Comparison of ENCODE assay signal across 8 mouse cellular contexts in the genomic region with DNA sequence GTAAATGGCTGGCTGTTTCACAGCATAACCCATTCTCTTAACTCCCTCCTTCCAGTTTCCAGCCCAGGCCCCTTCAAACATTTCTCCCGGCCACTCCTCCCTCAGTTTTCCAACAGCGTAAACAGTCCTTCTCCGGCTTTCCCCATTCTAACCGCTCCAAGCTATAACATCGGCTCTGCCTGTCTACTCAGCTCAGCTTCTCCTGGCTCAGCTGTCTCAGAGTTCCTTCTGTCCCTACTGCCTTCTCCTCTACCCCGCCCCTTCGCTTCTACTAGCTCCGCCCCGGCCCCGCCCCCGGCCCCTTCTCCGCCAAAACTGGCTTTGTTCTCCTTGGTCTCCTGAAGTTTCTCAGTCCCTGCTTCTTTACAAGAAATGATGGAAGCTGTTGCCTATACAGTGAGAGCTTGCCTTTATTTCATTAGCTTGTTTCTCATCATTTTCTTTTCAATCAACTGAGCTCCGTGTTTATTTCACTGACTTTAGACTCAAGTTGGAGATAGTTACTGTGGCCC. TPM values are rescaled to one million over a fixed set of nuclear protein-coding genes. Genes with fewer than 3 reads are reported as not detected.
DNase-seq lines count a peak whose midpoint lies in the region; ATAC-seq and TF ChIP-seq lines count a peak whose summit lies in the region.

Zfp61 (minus strand) TSS at position 462 of the 512 bp plus-strand sequence.

- H3K4me1 ChIP-seq in intestine, postnatal 0 days (replicated peaks; ENCODE audit: control insufficient read depth, insufficient read depth, low read length): 0 out of 2 replicates have a peak, but pooled peaks cover 3% of the 10 kb centered on the region
- peaks cover 24% of the 10 kb centered on the region for H3K4me1 ChIP-seq in limb, embryonic 15.5 days
- H3K4me1 ChIP-seq in midbrain, embryonic 16.5 days (ENCODE audit: control insufficient read depth, insufficient read depth, low read length): peaks cover 22% of the 10 kb centered on the region

- DNase-seq in right cerebral cortex, adult 18-20 months: peak; percentile 29
- DNase-seq in right cerebral cortex, postnatal 10 days (ENCODE audit: low spot score in 2 of 2): no peak
- peak; percentile 18 for DNase-seq in c-Kit-positive CD71-negative TER-119-negative erythroid progenitor cells, embryonic 14.5 days (ENCODE audit: low read depth)
- DNase-seq in gastrocnemius, postnatal 10 days: peak; percentile 12
- DNase-seq in MN1 (ENCODE audit: low spot score): no peak

- peak within 1 kb of the TSS; percentile 94 for H3K4me2 ChIP-seq in intestine, postnatal 0 days (replicated peaks; ENCODE audit: low read depth)
- H3K4me2 ChIP-seq in limb, embryonic 15.5 days: peak within 1 kb of the TSS; percentile 83
- peak within 1 kb of the TSS; percentile 86 for H3K4me2 ChIP-seq in midbrain, embryonic 16.5 days (ENCODE audit: low read length)

- H3K27me3 ChIP-seq in intestine, postnatal 0 days (replicated peaks; ENCODE audit: control insufficient read depth, insufficient read depth, low read length): no peaks in the 10 kb centered on the region
- no peaks in the 10 kb centered on the region for H3K27me3 ChIP-seq in limb, embryonic 15.5 days
- no peaks in the 10 kb centered on the region for H3K27me3 ChIP-seq in midbrain, embryonic 16.5 days (ENCODE audit: control insufficient read depth, insufficient read depth, low read depth, low read length)

- peak; percentile 48; the same call in 1 of the 2 replicates for ATAC-seq in intestine, postnatal 0 days
- peak; percentile 66 for ATAC-seq in limb, embryonic 15.5 days (ENCODE audit: insufficient number of reproducible peaks, low FRiP score, low TSS enrichment, low read depth)
- no peak for ATAC-seq in midbrain, embryonic 16.5 days

- H3K4me3 ChIP-seq in intestine, postnatal 0 days (ENCODE audit: low read depth, low read length): peak within 1 kb of the TSS; percentile 72
- peak within 1 kb of the TSS; percentile 71 for H3K4me3 ChIP-seq in limb, embryonic 15.5 days
- peak within 1 kb of the TSS; percentile 75 for H3K4me3 ChIP-seq in midbrain, embryonic 16.5 days (ENCODE audit: low read depth, low read length)

- H3K9me3 ChIP-seq in intestine, postnatal 0 days (ENCODE audit: control insufficient read depth): no peaks in the 10 kb centered on the region
- no peaks in the 10 kb centered on the region for H3K9me3 ChIP-seq in limb, embryonic 15.5 days
- no peaks in the 10 kb centered on the region for H3K9me3 ChIP-seq in midbrain, embryonic 16.5 days (replicated peaks; ENCODE audit: control insufficient read depth, low read length, poor library complexity, severe bottlenecking)

- 3% methylated on average over 13 of the region's 13 CpGs for WGBS in intestine, postnatal 0 days
- WGBS in limb, embryonic 15.5 days: 2% methylated on average over 13 of the region's 13 CpGs
- 0% methylated on average over 13 of the region's 13 CpGs for WGBS in midbrain, embryonic 16.5 days

- H3K27ac ChIP-seq in intestine, postnatal 0 days (ENCODE audit: low read depth, low read length): no peak within 1 kb of the TSS
- H3K27ac ChIP-seq in limb, embryonic 15.5 days: peak within 1 kb of the TSS; percentile 97
- no peak within 1 kb of the TSS; the same call in 1 of the 2 replicates for H3K27ac ChIP-seq in midbrain, embryonic 16.5 days (ENCODE audit: low read length)

- TF ChIP-seq CTCF in intestine, postnatal 0 days (IDR thresholded peaks at IDR 0.05; ENCODE audit: low read depth): no peak

- peaks cover 19% of the 10 kb centered on the region; the same call in 1 of the 2 replicates for H3K36me3 ChIP-seq in intestine, postnatal 0 days (ENCODE audit: control insufficient read depth, insufficient read depth)
- peaks cover 39% of the 10 kb centered on the region for H3K36me3 ChIP-seq in limb, embryonic 15.5 days
- H3K36me3 ChIP-seq in midbrain, embryonic 16.5 days (ENCODE audit: control insufficient read depth, insufficient read depth, low read length): peaks cover 30% of the 10 kb centered on the region

- H3K9ac ChIP-seq in intestine, postnatal 0 days (ENCODE audit: low read depth, low read length): no peak within 1 kb of the TSS
- 0 out of 2 replicates have a peak within 1 kb of the TSS, but pooled peaks have one; percentile 37 for H3K9ac ChIP-seq in limb, embryonic 15.5 days
- H3K9ac ChIP-seq in midbrain, embryonic 16.5 days (ENCODE audit: low read depth, low read length): peak within 1 kb of the TSS; percentile 84; the same call in 1 of the 2 replicates

RNA-seq across cellular contexts. Expression of gene Zfp61, which starts in this region (rescaled TPM):
- 1 to 10 TPM; 4.2 to 5.6 TPM for total RNA-seq in gastrocnemius, postnatal 10 days (2021)
- polyA plus RNA-seq in intestine, postnatal 0 days (2015; fragmentation: Nextera tagmentation; extraction: Ambion mirVana): 4.6 and 5.1 TPM in 2 replicates
- polyA plus RNA-seq in limb, embryonic 15.5 days (2015; fragmentation: Nextera tagmentation; extraction: Ambion mirVana): 39.6 and 49.2 TPM in 2 replicates
- 46.2 and 46.3 TPM in 2 replicates for polyA plus RNA-seq in midbrain, embryonic 16.5 days (2015; fragmentation: Nextera tagmentation; extraction: Ambion mirVana)

Comparison
In these comparisons a context has a peak if more than half of its experiments do, and no peak if none do; other contexts are left out.
1. DNase-seq: peak in right cerebral cortex, adult 18-20 months (single experiment), c-Kit-positive CD71-negative TER-119-negative erythroid progenitor cells, embryonic 14.5 days (single experiment) and gastrocnemius, postnatal 10 days (single experiment); none in right cerebral cortex, postnatal 10 days (0 of 2) and MN1 (single experiment).
2. Peak in every context shown above with its lines, with median percentiles within 50 percentile points of each other: H3K4me2 ChIP-seq and H3K4me3 ChIP-seq.